Mouse (Mus musculus) embryonic facial prominence, embryonic 11.5 days (tissue): ENCODE results near the gene Diaph2. TPM values are rescaled to one million over a fixed set of nuclear protein-coding genes. Genes with fewer than 3 reads are reported as not detected.

Experiments
- ATAC-seq: fragments of 200-750 bp; cut with Nextera tagmentation; replicated peaks from 2 replicates; pipeline ENCODE4 v1.8.0; 2017; ENCODE audit warnings: low read depth; ENCODE audit not compliant: insufficient number of reproducible peaks, low FRiP score, low TSS enrichment
- DNase-seq: peaks from one replicate; pipeline ENCODE4 v3.0.0-alpha.2; 2015; ENCODE audit warnings: low spot score
- H3K27ac ChIP-seq: fragments of 300-500 bp; sonication (generic); replicated peaks from 2 replicates; pipeline ENCODE4 v1.5.1; 2014; ENCODE audit warnings: mild to moderate bottlenecking, low read depth, low read length, control low read depth
- H3K27me3 ChIP-seq: fragments of 300-500 bp; sonication (generic); 2 replicates; pipeline ENCODE4 v1.6.1; 2014; ENCODE audit warnings: mild to moderate bottlenecking, low read length, moderate library complexity, mixed read lengths; ENCODE audit not compliant: control insufficient read depth, insufficient read depth
- H3K36me3 ChIP-seq: fragments of 300-500 bp; sonication (generic); replicated peaks from 2 replicates; pipeline ENCODE4 v1.6.1; 2014; ENCODE audit warnings: low read depth, mild to moderate bottlenecking, low read length, moderate library complexity, mixed read lengths; ENCODE audit not compliant: control insufficient read depth, insufficient read depth
- H3K4me1 ChIP-seq: fragments of 300-500 bp; sonication (generic); 2 replicates; pipeline ENCODE4 v1.6.1; 2014; ENCODE audit warnings: low read length, mixed read lengths; ENCODE audit not compliant: control insufficient read depth, insufficient read depth
- H3K4me2 ChIP-seq: fragments of 300-500 bp; sonication (generic); 2 replicates; pipeline ENCODE4 v1.6.1; 2014; ENCODE audit warnings: low read depth, mild to moderate bottlenecking, control low read depth, low read length, moderate library complexity
- H3K4me3 ChIP-seq: fragments of 300-500 bp; sonication (generic); 2 replicates; pipeline ENCODE4 v1.5.1; 2014; ENCODE audit warnings: low read depth, low read length, control low read depth
- H3K9ac ChIP-seq: fragments of 300-500 bp; sonication (generic); replicated peaks from 2 replicates; pipeline ENCODE4 v1.6.1; 2014; ENCODE audit warnings: mild to moderate bottlenecking, control low read depth, low read length
- H3K9me3 ChIP-seq: fragments of 300-500 bp; sonication (generic); replicated peaks from 2 replicates; pipeline ENCODE4 v1.6.1; 2016; ENCODE audit warnings: mild to moderate bottlenecking, low read length, inconsistent platforms, mixed read lengths; ENCODE audit not compliant: control insufficient read depth
- WGBS: fragments of 180-500 bp; shearing (Covaris S2); extraction: QIAGEN DNeasy Blood & Tissue Kit; methylation state at CpG from one replicate; pipeline ENCODE4 v1.1.7; 2014; 5-methylcytosine and 5-hydroxymethylcytosine counted together
- polyA plus RNA-seq: library from polyadenylated mRNA; unstranded; fragments of >200 nt; fragmentation: Nextera tagmentation; extraction: Ambion mirVana; gene quantifications from 2 replicates; pipeline ENCODE4 v1.2.1, GENCODE M21; 2014

Diaph2 gene
- polyA plus RNA-seq, 1 experiment from 2014 or later = 4.7 TPM

- H3K9me3 ChIP-seq = no peaks in the 10 kb centered on the region
Observed at GRCm38 (mm10) chrX:129833887-129834286, 84.3 kb downstream of the Diaph2 start.

GRCm38 (mm10) chrX:129884465-129884864, 134.9 kb downstream of the Diaph2 start:
- ATAC-seq (no peak), DNase-seq (peak; percentile 64)
- H3K4me1 ChIP-seq = no peaks in the 10 kb centered on the region
- H3K9me3 ChIP-seq = no peaks in the 10 kb centered on the region
- H3K36me3 ChIP-seq = no peaks in the 10 kb centered on the region
- H3K27ac ChIP-seq = no peak overlapping the region
- no peaks in the 10 kb centered on the region for H3K27me3 ChIP-seq
- no peak overlapping the region for H3K4me2 ChIP-seq
- WGBS = 18% methylated on average over 3 of the region's 3 CpGs
- no peak overlapping the region for H3K4me3 ChIP-seq
- no peak overlapping the region for H3K9ac ChIP-seq

More at GRCm38 (mm10) chrX:129833887-129834286, 84.3 kb downstream of the Diaph2 start:
- no peak overlapping the region for H3K9ac ChIP-seq
- no peaks in the 10 kb centered on the region for H3K36me3 ChIP-seq
- H3K4me3 ChIP-seq = no peak overlapping the region
- H3K4me1 ChIP-seq = no peaks in the 10 kb centered on the region
- no peak for ATAC-seq
- no peak overlapping the region for H3K4me2 ChIP-seq
- no peak for DNase-seq
- H3K27ac ChIP-seq = no peak overlapping the region
- H3K27me3 ChIP-seq = no peaks in the 10 kb centered on the region

DNA sequence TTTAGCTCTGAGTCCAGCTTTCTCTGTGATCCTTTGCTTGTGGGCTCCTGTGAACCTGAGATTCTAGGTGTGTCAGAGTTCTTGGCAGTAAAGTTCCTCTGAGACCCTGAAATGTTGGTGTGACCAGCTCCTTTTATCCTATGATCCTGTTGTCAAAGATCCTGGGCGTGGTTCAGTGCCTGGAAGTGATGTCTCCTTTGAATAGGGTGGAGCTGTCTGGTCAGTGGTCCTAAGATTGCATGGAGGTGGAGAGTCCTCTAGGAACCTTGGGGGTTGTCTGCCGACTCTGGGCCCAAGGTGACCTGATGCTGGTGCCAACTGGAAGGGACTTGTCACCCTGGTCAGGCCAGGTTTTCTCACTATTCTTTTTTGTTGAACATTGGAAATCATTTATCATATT, 176.3 kb downstream of the Diaph2 start:
- no peak overlapping the region for H3K27ac ChIP-seq
- no peak overlapping the region for H3K4me2 ChIP-seq
- no peaks in the 10 kb centered on the region for H3K36me3 ChIP-seq
- H3K9ac ChIP-seq = no peak overlapping the region
- H3K4me1 ChIP-seq = no peaks in the 10 kb centered on the region
- H3K9me3 ChIP-seq = no peaks in the 10 kb centered on the region
- no peak for ATAC-seq
- no peak for DNase-seq
- no peaks in the 10 kb centered on the region for H3K27me3 ChIP-seq
- H3K4me3 ChIP-seq = no peak overlapping the region
- WGBS = 87% methylated on average over 2 of the region's 2 CpGs

- Histone ChIP-seq H3K4me1 (no peaks in the 10 kb centered on the region), H3K36me3 (no peaks in the 10 kb centered on the region), H3K9me3 (no peaks in the 10 kb centered on the region), H3K4me2 (no peak overlapping the region), H3K9ac (no peak overlapping the region), H3K27me3 (no peaks in the 10 kb centered on the region), H3K4me3 (no peak overlapping the region), H3K27ac (no peak overlapping the region)
- ATAC-seq = no peak
- DNase-seq = peak; percentile 1
- 73% methylated on average over 4 of the region's 4 CpGs for WGBS
Observed at GRCm38 (mm10) chrX:129974816-129975215, 225.3 kb downstream of the Diaph2 start.

DNA sequence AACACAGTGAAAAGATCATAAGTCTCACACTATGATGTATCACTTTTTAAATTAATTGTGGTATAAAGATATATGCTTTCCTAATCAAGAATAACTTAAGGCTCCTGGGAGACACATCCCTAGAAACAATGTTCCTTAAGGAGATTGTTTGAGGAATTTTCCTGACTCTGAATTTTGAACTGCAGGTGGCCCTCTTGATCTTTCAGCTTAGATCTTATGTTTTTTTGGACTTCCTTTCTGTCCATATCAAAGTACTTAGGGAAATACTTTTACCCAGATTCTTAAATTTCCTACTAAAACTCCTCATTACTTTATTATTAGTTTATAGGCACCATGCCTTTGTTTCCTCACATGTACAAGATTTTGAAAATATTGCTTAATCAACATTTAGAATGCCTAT, 258.7 kb downstream of the Diaph2 start:
- no peaks in the 10 kb centered on the region for H3K9me3 ChIP-seq
- ATAC-seq = no peak

GRCm38 (mm10) chrX:130019735-130020134, 270.2 kb downstream of the Diaph2 start:
- Histone ChIP-seq H3K27me3 (no peaks in the 10 kb centered on the region), H3K4me2 (no peak overlapping the region)

More for the DNA sequence above, 258.7 kb downstream of the Diaph2 start:
- H3K4me2 ChIP-seq = no peak overlapping the region
- no peaks in the 10 kb centered on the region for H3K27me3 ChIP-seq
- no peaks in the 10 kb centered on the region for H3K36me3 ChIP-seq
- no peak overlapping the region for H3K27ac ChIP-seq
- DNase-seq = no peak
- no peak overlapping the region for H3K9ac ChIP-seq
- H3K4me1 ChIP-seq = no peaks in the 10 kb centered on the region
- H3K4me3 ChIP-seq = no peak overlapping the region

GRCm38 (mm10) chrX:130044525-130044924, 295.0 kb downstream of the Diaph2 start:
- DNase-seq = no peak
- ATAC-seq = no peak
- 78% methylated on average over 1 of the region's 1 CpGs for whole genome bisulfite sequencing

More at GRCm38 (mm10) chrX:130019735-130020134, 270.2 kb downstream of the Diaph2 start:
- Histone ChIP-seq H3K4me1 (no peaks in the 10 kb centered on the region), H3K9ac (no peak overlapping the region), H3K27ac (no peak overlapping the region), H3K4me3 (no peak overlapping the region), H3K9me3 (no peaks in the 10 kb centered on the region), H3K36me3 (no peaks in the 10 kb centered on the region)
- DNase-seq = no peak
- no peak for ATAC-seq
- WGBS = 74% methylated on average over 1 of the region's 1 CpGs

GRCm38 (mm10) chrX:130149216-130149615, 399.7 kb downstream of the Diaph2 start:
- H3K4me2 ChIP-seq = no peak overlapping the region
- H3K27ac ChIP-seq = no peak overlapping the region
- H3K4me3 ChIP-seq = no peak overlapping the region
- H3K36me3 ChIP-seq = no peaks in the 10 kb centered on the region
- no peaks in the 10 kb centered on the region for H3K4me1 ChIP-seq
- ATAC-seq = no peak
- H3K9me3 ChIP-seq = no peaks in the 10 kb centered on the region
- no peaks in the 10 kb centered on the region for H3K27me3 ChIP-seq
- H3K9ac ChIP-seq = no peak overlapping the region
- no peak for DNase-seq

More at GRCm38 (mm10) chrX:130044525-130044924, 295.0 kb downstream of the Diaph2 start:
- Histone ChIP-seq H3K9ac (no peak overlapping the region), H3K27me3 (no peaks in the 10 kb centered on the region), H3K4me1 (no peaks in the 10 kb centered on the region), H3K27ac (no peak overlapping the region), H3K36me3 (no peaks in the 10 kb centered on the region), H3K4me3 (no peak overlapping the region), H3K9me3 (no peaks in the 10 kb centered on the region), H3K4me2 (no peak overlapping the region)
